Mouse (Mus musculus) neural tube, embryonic 11.5 days (tissue): ENCODE measurements around the gene Cmklr1. TPM values are rescaled to one million over a fixed set of nuclear protein-coding genes. Genes with fewer than 3 reads are reported as not detected.

Source experiments
- ATAC-seq: fragments of 200-750 bp; cut with Nextera tagmentation; 2 replicates; pipeline ENCODE4 v1.8.0; 2017; ENCODE audit warnings: moderate number of reproducible peaks, mild to moderate bottlenecking, moderate TSS enrichment, moderate library complexity; ENCODE audit not compliant: insufficient read depth, low FRiP score, low TSS enrichment
- DNase-seq: peaks from one replicate; pipeline ENCODE4 v3.0.0-alpha.2; 2015; ENCODE audit warnings: low spot score
- H3K27ac ChIP-seq: fragments of 300-500 bp; sonication (generic); 2 replicates; pipeline ENCODE4 v1.5.1; 2014; ENCODE audit warnings: low read depth, mild to moderate bottlenecking, low read length
- H3K27me3 ChIP-seq: fragments of 300-500 bp; sonication (generic); 2 replicates; pipeline ENCODE4 v1.6.1; 2014; ENCODE audit warnings: mild to moderate bottlenecking, low read length, mixed read lengths; ENCODE audit not compliant: control insufficient read depth, insufficient read depth
- H3K36me3 ChIP-seq: fragments of 300-500 bp; sonication (generic); 2 replicates; pipeline ENCODE4 v1.6.1; 2014; ENCODE audit warnings: mild to moderate bottlenecking, low read length, moderate library complexity, mixed read lengths; ENCODE audit not compliant: control insufficient read depth, insufficient read depth
- H3K4me1 ChIP-seq: fragments of 300-500 bp; sonication (generic); 2 replicates; pipeline ENCODE4 v1.6.1; 2014; ENCODE audit warnings: low read length, mixed read lengths; ENCODE audit not compliant: control insufficient read depth, insufficient read depth
- H3K4me2 ChIP-seq: fragments of 300-500 bp; sonication (generic); 2 replicates; pipeline ENCODE4 v1.6.1; 2014; ENCODE audit warnings: low read depth, mild to moderate bottlenecking, moderate library complexity
- H3K4me3 ChIP-seq: fragments of 300-500 bp; sonication (generic); 2 replicates; pipeline ENCODE4 v1.5.1; 2014; ENCODE audit warnings: low read depth, low read length
- H3K9ac ChIP-seq: fragments of 300-500 bp; sonication (generic); 2 replicates; pipeline ENCODE4 v1.6.1; 2014; ENCODE audit warnings: mild to moderate bottlenecking, low read length
- H3K9me3 ChIP-seq: fragments of 300-500 bp; sonication (generic); 2 replicates; pipeline ENCODE4 v1.6.1; 2016; ENCODE audit warnings: low read length; ENCODE audit not compliant: control insufficient read depth
- WGBS: fragments of 180-500 bp; shearing (Covaris S2); extraction: QIAGEN DNeasy Blood & Tissue Kit; methylation state at CpG from one replicate; pipeline ENCODE4 v1.1.7; 2014; 5-methylcytosine and 5-hydroxymethylcytosine counted together
- polyA plus RNA-seq: library from polyadenylated mRNA; unstranded; fragments of >200 nt; fragmentation: Nextera tagmentation; extraction: Ambion mirVana; gene quantifications from 2 replicates; pipeline ENCODE4 v1.2.1, GENCODE M21; 2014

Gene Cmklr1
- polyA plus RNA-seq: 1.8 and 1.9 TPM in 2 replicates

DNA sequence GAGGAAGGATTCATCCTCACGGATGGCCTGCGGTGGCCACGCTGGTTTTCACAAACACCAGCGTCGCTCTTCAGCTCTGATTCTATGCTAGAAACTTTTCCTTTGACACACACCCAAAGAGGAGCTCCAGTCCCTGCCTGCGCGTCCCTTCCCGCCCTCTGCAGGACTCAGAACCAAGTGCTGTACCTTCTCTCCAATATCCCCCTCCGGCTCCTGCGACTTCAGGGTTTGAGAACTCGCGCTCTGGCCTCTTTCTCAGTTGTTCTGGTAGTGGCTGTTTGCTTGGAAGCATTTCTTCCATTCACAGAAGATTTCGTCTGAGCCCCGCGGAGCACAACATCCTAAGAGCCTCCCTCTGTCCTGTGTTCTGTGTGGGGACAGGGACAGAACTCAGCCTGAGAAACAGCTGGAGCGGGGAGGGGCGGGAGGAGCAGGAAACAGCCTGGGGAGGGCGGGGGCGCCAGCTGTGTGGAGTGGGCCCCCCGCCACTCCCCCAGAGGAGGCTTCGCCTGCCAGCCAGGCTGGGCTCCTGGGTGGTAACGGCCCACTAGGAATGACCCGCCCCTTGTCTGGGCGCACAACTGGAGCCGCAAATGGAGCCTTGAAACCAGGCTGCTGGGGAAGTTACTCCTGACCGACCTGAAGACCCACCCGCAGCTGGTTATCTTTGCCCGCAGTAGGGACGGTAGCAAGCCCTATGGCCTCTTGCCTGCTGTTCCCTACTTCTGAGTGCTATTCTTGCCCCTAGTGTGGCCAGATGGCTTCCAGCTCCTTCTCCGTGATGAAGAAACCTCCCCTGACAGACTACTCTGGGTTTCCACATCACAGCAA is at the start of gene Cmklr1:
TSS of gene Cmklr1 (minus strand) at position 392 of the 831 bp plus-strand sequence.
- Histone ChIP-seq H3K9ac (no peak within 1 kb of the TSS), H3K4me1 (0 out of 2 replicates have a peak, but pooled peaks cover 4% of the 10 kb centered on the region), H3K27ac (no peak within 1 kb of the TSS), H3K4me2 (peak within 1 kb of the TSS; percentile 35), H3K9me3 (no peaks in the 10 kb centered on the region), H3K27me3 (no peaks in the 10 kb centered on the region), H3K4me3 (peak within 1 kb of the TSS; percentile 6; the same call in 1 of the 2 replicates), H3K36me3 (no peaks in the 10 kb centered on the region)
- ATAC-seq (no peak), DNase-seq (no peak)
- WGBS: 10% methylated on average over 30 of the region's 30 CpGs

DNA sequence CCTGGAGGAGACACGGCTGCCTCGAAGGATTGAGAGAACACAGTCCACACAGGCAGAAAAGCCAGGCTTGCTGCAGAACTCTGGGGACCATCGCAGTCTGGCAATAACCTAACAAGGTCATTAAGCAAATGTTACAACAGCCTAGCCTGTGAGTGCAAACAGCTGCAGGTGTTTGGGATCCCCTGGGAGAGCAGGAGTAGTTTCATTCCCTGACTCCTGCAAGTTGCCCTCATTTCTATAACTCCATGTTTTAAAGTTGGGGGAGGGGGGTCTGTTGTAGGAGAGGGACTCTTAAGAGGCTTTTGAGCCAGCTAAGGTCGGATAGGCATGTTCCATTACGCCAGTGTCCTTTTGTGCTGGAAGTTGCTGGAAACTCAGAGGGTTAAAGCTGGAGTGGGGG is 44.2 kb upstream of the Cmklr1 start:
- Histone ChIP-seq H3K9me3 (no peaks in the 10 kb centered on the region), H3K4me2 (no peak overlapping the region), H3K4me3 (no peak overlapping the region), H3K36me3 (no peaks in the 10 kb centered on the region), H3K4me1 (0 out of 2 replicates have a peak, but pooled peaks cover 5% of the 10 kb centered on the region), H3K27me3 (no peaks in the 10 kb centered on the region), H3K27ac (no peak overlapping the region), H3K9ac (no peak overlapping the region)
- DNase-seq (no peak), ATAC-seq (no peak)
- 32% methylated on average over 5 of the region's 5 CpGs for WGBS

DNA sequence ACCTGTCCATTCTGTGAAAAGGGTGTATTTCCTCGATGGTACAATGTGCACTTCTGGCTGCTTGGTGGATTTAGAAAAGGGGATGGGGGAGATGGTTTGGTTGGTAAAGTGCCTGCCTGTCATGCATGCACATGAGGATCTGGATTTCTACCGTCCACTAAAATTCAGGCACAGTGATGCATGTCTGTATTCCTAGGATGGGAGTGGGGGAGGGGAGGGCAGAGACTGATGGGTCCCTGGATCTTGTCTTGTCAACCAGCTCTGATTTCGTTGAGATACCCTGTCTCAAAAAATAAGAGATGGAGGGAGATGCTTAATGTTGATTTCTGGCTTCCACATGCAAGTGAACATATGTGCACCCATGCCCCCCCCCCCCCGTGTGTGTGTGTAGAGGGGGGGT is 43.8 kb upstream of the Cmklr1 start:
- Histone ChIP-seq H3K27me3 (no peaks in the 10 kb centered on the region), H3K4me3 (no peak overlapping the region), H3K4me1 (0 out of 2 replicates have a peak, but pooled peaks cover 5% of the 10 kb centered on the region), H3K9me3 (no peaks in the 10 kb centered on the region), H3K9ac (no peak overlapping the region), H3K4me2 (no peak overlapping the region), H3K36me3 (no peaks in the 10 kb centered on the region), H3K27ac (no peak overlapping the region)
- no peak for DNase-seq
- WGBS: 55% methylated on average over 4 of the region's 4 CpGs
- no peak for ATAC-seq

- WGBS: 84% methylated on average over 8 of the region's 8 CpGs
- Histone ChIP-seq H3K9me3 (no peaks in the 10 kb centered on the region), H3K9ac (no peak overlapping the region), H3K27ac (no peak overlapping the region), H3K4me2 (no peak overlapping the region), H3K4me1 (0 out of 2 replicates have a peak, but pooled peaks cover 5% of the 10 kb centered on the region), H3K27me3 (no peaks in the 10 kb centered on the region), H3K36me3 (no peaks in the 10 kb centered on the region), H3K4me3 (no peak overlapping the region)
- DNase-seq: no peak
- ATAC-seq: no peak
Observed at GRCm38 (mm10) chr5:113693196-113693755, 43.0 kb upstream of the Cmklr1 start.

GRCm38 (mm10) chr5:113690866-113691265 is 40.6 kb upstream of the Cmklr1 start:
- Histone ChIP-seq H3K9ac (no peak overlapping the region), H3K4me1 (0 out of 2 replicates have a peak, but pooled peaks cover 5% of the 10 kb centered on the region), H3K36me3 (no peaks in the 10 kb centered on the region), H3K27ac (0 out of 2 replicates have a peak overlapping the region, but pooled peaks have one; percentile 35), H3K4me3 (no peak overlapping the region), H3K27me3 (no peaks in the 10 kb centered on the region), H3K4me2 (no peak overlapping the region), H3K9me3 (no peaks in the 10 kb centered on the region)
- ATAC-seq (no peak), DNase-seq (no peak)
- WGBS: 93% methylated on average over 2 of the region's 2 CpGs

DNA sequence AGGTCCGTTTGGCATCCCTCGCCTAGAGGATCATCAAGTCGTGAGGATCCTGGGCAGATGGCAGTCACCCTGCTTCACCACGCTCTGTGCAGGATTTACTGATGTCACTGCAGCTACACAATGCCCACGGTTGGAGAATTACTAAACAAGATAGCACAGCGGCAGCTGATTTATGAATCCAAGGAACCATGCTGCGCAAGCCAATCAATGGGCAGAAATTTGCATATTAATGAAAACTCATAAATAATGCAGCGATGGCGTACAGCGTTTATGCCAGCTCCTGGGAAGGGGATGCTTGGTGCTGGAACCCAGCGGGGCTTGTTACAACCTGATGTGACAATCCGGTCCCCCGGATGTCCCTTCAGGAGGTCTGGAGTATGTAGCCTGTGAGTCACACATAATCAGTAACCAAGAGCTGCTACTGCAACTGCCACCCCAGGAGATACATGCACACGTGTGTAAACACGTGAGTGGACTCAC is 39.9 kb upstream of the Cmklr1 start:
- 54% methylated on average over 15 of the region's 15 CpGs for WGBS
- H3K36me3 ChIP-seq: no peaks in the 10 kb centered on the region
- no peak overlapping the region for H3K9ac ChIP-seq
- H3K4me2 ChIP-seq: no peak overlapping the region
- 0 out of 2 replicates have a peak overlapping the region, but pooled peaks have one; percentile 35 for H3K27ac ChIP-seq
- no peaks in the 10 kb centered on the region for H3K9me3 ChIP-seq
- peak; percentile 87 for ATAC-seq
- peak; percentile 61 for DNase-seq
- H3K27me3 ChIP-seq: no peaks in the 10 kb centered on the region
- no peak overlapping the region for H3K4me3 ChIP-seq
- H3K4me1 ChIP-seq: 0 out of 2 replicates have a peak, but pooled peaks cover 5% of the 10 kb centered on the region

GRCm38 (mm10) chr5:113687514-113687913 is 37.3 kb upstream of the Cmklr1 start:
- Histone ChIP-seq H3K27ac (no peak overlapping the region), H3K4me2 (no peak overlapping the region), H3K9ac (no peak overlapping the region), H3K4me1 (0 out of 2 replicates have a peak, but pooled peaks cover 5% of the 10 kb centered on the region), H3K9me3 (no peaks in the 10 kb centered on the region), H3K4me3 (no peak overlapping the region), H3K36me3 (no peaks in the 10 kb centered on the region), H3K27me3 (no peaks in the 10 kb centered on the region)
- 89% methylated on average over 5 of the region's 5 CpGs for WGBS
- no peak for ATAC-seq
- no peak for DNase-seq

- ATAC-seq (no peak), DNase-seq (no peak)
- 88% methylated on average over 5 of the region's 5 CpGs for WGBS
- H3K4me3 ChIP-seq: no peak overlapping the region
- H3K4me2 ChIP-seq: no peak overlapping the region
- no peak overlapping the region for H3K27ac ChIP-seq
- 0 out of 2 replicates have a peak, but pooled peaks cover 3% of the 10 kb centered on the region for H3K4me1 ChIP-seq
- no peaks in the 10 kb centered on the region for H3K9me3 ChIP-seq
- H3K27me3 ChIP-seq: no peaks in the 10 kb centered on the region
- no peaks in the 10 kb centered on the region for H3K36me3 ChIP-seq
- no peak overlapping the region for H3K9ac ChIP-seq
Observed at GRCm38 (mm10) chr5:113685471-113685870, 35.2 kb upstream of the Cmklr1 start.
